Mouse (Mus musculus): ENCODE data around the gene Gba. TPM values are rescaled to one million over a fixed set of nuclear protein-coding genes. Genes with fewer than 3 reads are reported as not detected.

Gene Gba
- total RNA-seq, 2 experiments from 2014 or later, result 57.1 to 61.9 TPM

- no peak for DNase-seq (ENCODE audit: low spot score in 2 of 2)
Observed at GRCm38 (mm10) chr3:89236516-89236915, 33.8 kb downstream of the Gba start.

GRCm38 (mm10) chr3:89237682-89238081, 35.0 kb downstream of the Gba start:
- no peak for DNase-seq (ENCODE audit: low spot score in 2 of 2)

- no peak for DNase-seq (ENCODE audit: low spot score in 2 of 2)
Observed at GRCm38 (mm10) chr3:89238494-89238893, 35.8 kb downstream of the Gba start.

- DNase-seq (ENCODE audit: low spot score in 2 of 2), result peak in 1 of 2 experiments; percentile 54
Observed at GRCm38 (mm10) chr3:89242331-89242895, 39.7 kb downstream of the Gba start.

GRCm38 (mm10) chr3:89243609-89244008, 40.9 kb downstream of the Gba start:
- DNase-seq (ENCODE audit: low spot score in 2 of 2), result no peak

- DNase-seq (ENCODE audit: low spot score in 2 of 2), result no peak
Observed at GRCm38 (mm10) chr3:89244158-89244981, 41.6 kb downstream of the Gba start.

GRCm38 (mm10) chr3:89244982-89245687, 42.4 kb downstream of the Gba start:
- DNase-seq (ENCODE audit: low spot score in 2 of 2), result no peak

GRCm38 (mm10) chr3:89245688-89246171, 43.0 kb downstream of the Gba start, which contains the start of gene Krtcap2:
Gene Krtcap2 (plus strand): TSS chr3:89245966.
- DNase-seq (ENCODE audit: low spot score in 2 of 2), result no peak

- DNase-seq (ENCODE audit: low spot score in 2 of 2), result peak; percentile 85 to 86
Observed at GRCm38 (mm10) chr3:89246261-89247100, 43.8 kb downstream of the Gba start, which contains the start of gene Trim46. Gene Trim46 (minus strand): TSS chr3:89246309.

- DNase-seq (ENCODE audit: low spot score in 2 of 2), result no peak
Observed at GRCm38 (mm10) chr3:89247466-89247865, 44.7 kb downstream of the Gba start.

- DNase-seq (ENCODE audit: low spot score in 2 of 2), result peak; percentile 53 to 54
Observed at GRCm38 (mm10) chr3:89250435-89251040, 47.8 kb downstream of the Gba start.

- peak in 1 of 2 experiments; percentile 40 for DNase-seq (ENCODE audit: low spot score in 2 of 2)
Observed at GRCm38 (mm10) chr3:89251365-89251895, 48.7 kb downstream of the Gba start.

- DNase-seq (ENCODE audit: low spot score in 2 of 2), result no peak
Observed at GRCm38 (mm10) chr3:89254994-89255393, 52.3 kb downstream of the Gba start.

- no peak for DNase-seq (ENCODE audit: low spot score in 2 of 2)
Observed at GRCm38 (mm10) chr3:89256177-89256576, 53.4 kb downstream of the Gba start.

Small RNA genes lying within 50 kb of the gene (microRNA-seq; reads per million reads assigned to microRNA genes)
- gene Mir92b (ENCODE audit: borderline number of aligned reads in 2 of 2), result 46.8 to 66.1 reads per million in 2 experiments

Other genes starting within 250 kb of the Gba start
- 10 to 100 TPM; 34.5 to 35.7 TPM for gene Rusc1, start 109.6 kb upstream of the Gba start, total RNA-seq (2021)
- not detected for gene Gm43738, start 101.8 kb upstream of the Gba start, total RNA-seq (2021)
- 100 to 1,000 TPM; 213 to 346 TPM for gene Fdps, start 101.0 kb upstream of the Gba start, total RNA-seq (2021)
- gene Pklr, start 66.8 kb upstream of the Gba start, total RNA-seq (2021), result not detected
- 1 to 10 TPM; 2.6 to 7.7 TPM for gene Hcn3, start 42.7 kb upstream of the Gba start, total RNA-seq (2021)
- 10 to 100 TPM; 45.3 to 64.8 TPM for gene Clk2, start 38.1 kb upstream of the Gba start, total RNA-seq (2021)
- 10 to 100 TPM; 72.1 to 87.0 TPM for gene Scamp3, start 25.5 kb upstream of the Gba start, total RNA-seq (2021)
- gene Fam189b, start 19.8 kb upstream of the Gba start, total RNA-seq (2021), result 10 to 100 TPM; 15.4 to 16.2 TPM
- gene Thbs3, start 12.3 kb downstream of the Gba start, total RNA-seq (2021), result 10 to 100 TPM in 1 of 2 experiments, 1 to 10 TPM in 1; 7.9 to 14.5 TPM
- 100 to 1,000 TPM; 141 to 148 TPM for gene Mtx1, start 24.2 kb downstream of the Gba start, total RNA-seq (2021)
- under 1 TPM; 0.23 to 0.35 TPM for gene Muc1, start 26.1 kb downstream of the Gba start, total RNA-seq (2021)
- gene Krtcap2, start 43.0 kb downstream of the Gba start, total RNA-seq (2021), result 100 to 1,000 TPM; 108 to 123 TPM
- 1 to 10 TPM; 1.7 to 2.9 TPM for gene Trim46, start 43.4 kb downstream of the Gba start, total RNA-seq (2021)
- 100 to 1,000 TPM; 119 to 122 TPM for gene Dpm3, start 56.4 kb downstream of the Gba start, total RNA-seq (2021)
- 10 to 100 TPM; 40.9 to 52.4 TPM for gene Slc50a1, start 67.6 kb downstream of the Gba start, total RNA-seq (2021)
- 10 to 100 TPM; 12.2 to 12.6 TPM for gene Efna1, start 78.2 kb downstream of the Gba start, total RNA-seq (2021)
- under 1 TPM in 1 of 2 experiments, not detected in 1; 0.42 TPM for gene Efna3, start 120.0 kb downstream of the Gba start, total RNA-seq (2021)
- gene Efna4, start 135.1 kb downstream of the Gba start, total RNA-seq (2021), result 1 to 10 TPM in 1 of 2 experiments, under 1 TPM in 1; 0.43 to 1.1 TPM
- gene Adam15, start 147.1 kb downstream of the Gba start, total RNA-seq (2021), result 10 to 100 TPM; 56.3 to 87.6 TPM
- under 1 TPM; 0.80 to 0.93 TPM for gene Dcst2, start 159.0 kb downstream of the Gba start, total RNA-seq (2021)
- 1 to 10 TPM in 1 of 2 experiments, under 1 TPM in 1; 0.46 to 1.4 TPM for gene Dcst1, start 162.3 kb downstream of the Gba start, total RNA-seq (2021)
- gene Zbtb7b, start 191.8 kb downstream of the Gba start, total RNA-seq (2021), result 100 to 1,000 TPM in 1 of 2 experiments, 10 to 100 TPM in 1; 89.7 to 101 TPM
- gene Lenep, start 199.9 kb downstream of the Gba start, total RNA-seq (2021), result under 1 TPM in 1 of 2 experiments, not detected in 1; 0.30 TPM
- gene Flad1, start 208.9 kb downstream of the Gba start, total RNA-seq (2021), result 10 to 100 TPM; 28.6 to 37.6 TPM
- 10 to 100 TPM; 14.3 to 19.6 TPM for gene Cks1b, start 215.5 kb downstream of the Gba start, total RNA-seq (2021)
- gene Shc1, start 215.5 kb downstream of the Gba start, total RNA-seq (2021), result 10 to 100 TPM; 75.5 to 87.1 TPM
- 10 to 100 TPM; 40.7 to 40.9 TPM for gene Pygo2, start 227.3 kb downstream of the Gba start, total RNA-seq (2021)
- 10 to 100 TPM; 53.2 to 57.8 TPM for gene Pbxip1, start 233.8 kb downstream of the Gba start, total RNA-seq (2021)

Measured in adrenal gland, adult 18-20 months (tissue).